Mouse (Mus musculus) CH12.LX (cell line): ENCODE measurements at regions not wholly inside any gene's neighbourhood (a gene's known extent, or its start where the extent isn't known, plus 50 kb on each side); places are given as distances from the start of the nearest gene placed in this dataset.

Experiments
- DNase-seq: peaks from one replicate; pipeline ENCODE4 v3.0.0-alpha.2; 2013; ENCODE audit errors: extremely low read depth
- H3K27ac ChIP-seq: 2 replicates; pipeline ENCODE4 v1.5.1; 2012; ENCODE audit warnings: low read depth, mild to moderate bottlenecking, control low read depth, moderate library complexity; ENCODE audit not compliant: insufficient read depth
- H3K27me3 ChIP-seq: replicated peaks from 2 replicates; pipeline ENCODE3; 2012; ENCODE audit warnings: inconsistent platforms
- H3K36me3 ChIP-seq, 2 experiments: replicated peaks in 1 of 2; 2 replicates each; pipeline versions ENCODE3 to v1.6.1; 2012; ENCODE audit warnings: inconsistent platforms in 1 of 2, low read length in 1 of 2, mild to moderate bottlenecking in 1 of 2, mixed read lengths in 1 of 2, moderate library complexity in 1 of 2; ENCODE audit not compliant: control insufficient read depth in 1 of 2, insufficient read depth in 1 of 2
- H3K4me1 ChIP-seq, 2 experiments: 2 replicates each; pipeline ENCODE4 v1.6.1; 2012; ENCODE audit warnings: inconsistent platforms in 1 of 2, moderate library complexity in 1 of 2; ENCODE audit not compliant: insufficient read depth in 2 of 2, control insufficient read depth in 1 of 2
- H3K4me2 ChIP-seq: 2 replicates; pipeline ENCODE4 v1.6.1; 2012; ENCODE audit warnings: low read depth, mild to moderate bottlenecking, control low read depth; ENCODE audit not compliant: poor library complexity, insufficient read depth, severe bottlenecking
- H3K4me3 ChIP-seq, 3 experiments: fragments of 150-350 bp in 1 of 3; sonication (generic) in 1 of 3; replicated peaks in 1 of 3; 2 replicates each; pipeline versions ENCODE3 to v1.5.1; 2011 to 2012; ENCODE audit warnings: low read depth in 2 of 3, low read length in 2 of 3, mild to moderate bottlenecking in 2 of 3, moderate library complexity in 2 of 3, control low read depth in 1 of 3, improper control_type of control experiment in 1 of 3, inconsistent platforms in 1 of 3, mixed read lengths in 1 of 3; ENCODE audit not compliant: poor library complexity in 1 of 3
- H3K79me2 ChIP-seq: replicated peaks from 2 replicates; pipeline ENCODE4 v1.6.1; 2012; ENCODE audit warnings: mild to moderate bottlenecking, moderate library complexity; ENCODE audit not compliant: control insufficient read depth, poor library complexity, insufficient read depth, severe bottlenecking; ENCODE audit errors: extremely low read depth
- H3K9ac ChIP-seq: 2 replicates; pipeline ENCODE4 v1.6.1; 2012; ENCODE audit warnings: low read depth, mild to moderate bottlenecking, control low read depth, moderate library complexity; ENCODE audit not compliant: insufficient read depth
- H3K9me3 ChIP-seq: replicated peaks from 2 replicates; pipeline ENCODE3; 2012; ENCODE audit warnings: low read length, inconsistent platforms, mixed read lengths
- CTCF ChIP-seq, 2 experiments: IDR thresholded peaks in 1 of 2; conservative IDR thresholded peaks in 1 of 2; 2 replicates each; pipeline ENCODE4 v1.5.1; 2011 to 2012; ENCODE audit warnings: low read depth in 2 of 2, low read length in 2 of 2, improper control_type of control experiment in 1 of 2, inconsistent platforms in 1 of 2, mild to moderate bottlenecking in 1 of 2, moderate library complexity in 1 of 2
- E2F4 ChIP-seq: IDR thresholded peaks from 2 replicates; pipeline ENCODE4 v1.6.1; 2011; ENCODE audit warnings: low read depth, low read length, improper control_type of control experiment; ENCODE audit not compliant: insufficient replicate concordance
- EP300 ChIP-seq: IDR thresholded peaks from 2 replicates; pipeline ENCODE4 v1.6.1; 2011; ENCODE audit warnings: low read length, improper control_type of control experiment
- KAT2A ChIP-seq: IDR thresholded peaks from 2 replicates; pipeline ENCODE4 v1.6.1; 2012; ENCODE audit warnings: low read length, improper control_type of control experiment, inconsistent platforms; ENCODE audit not compliant: insufficient replicate concordance
- MAZ ChIP-seq: IDR thresholded peaks from 2 replicates; pipeline ENCODE4 v1.6.1; 2012; ENCODE audit warnings: low read depth, mild to moderate bottlenecking, inconsistent platforms, low read length, improper control_type of control experiment, moderate library complexity
- MEF2A ChIP-seq: IDR thresholded peaks from 2 replicates; pipeline ENCODE4 v1.6.1; 2014; ENCODE audit warnings: low read depth, mild to moderate bottlenecking, inconsistent platforms, low read length, improper control_type of control experiment, borderline replicate concordance
- PAX5 ChIP-seq: IDR thresholded peaks from 2 replicates; pipeline ENCODE4 v1.6.1; 2012; ENCODE audit warnings: low read length, inconsistent platforms, mixed read lengths
- POLR2A ChIP-seq: IDR thresholded peaks from 2 replicates; pipeline ENCODE4 v1.6.1; 2011; ENCODE audit warnings: low read depth, mild to moderate bottlenecking, improper control_type of control experiment, low read length
- RAD21 ChIP-seq: IDR thresholded peaks from 2 replicates; pipeline ENCODE4 v1.6.1; 2011; ENCODE audit warnings: low read depth, mild to moderate bottlenecking, low read length, improper control_type of control experiment, moderate library complexity
- RCOR1 ChIP-seq: conservative IDR thresholded peaks from 2 replicates; pipeline ENCODE4 v1.6.1; 2012; ENCODE audit warnings: low read depth, mild to moderate bottlenecking, inconsistent platforms, low read length, improper control_type of control experiment
- SIN3A ChIP-seq: IDR thresholded peaks from 2 replicates; pipeline ENCODE4 v1.6.1; 2012; ENCODE audit warnings: low read length, improper control_type of control experiment, inconsistent platforms
- SMC3 ChIP-seq: IDR thresholded peaks from 2 replicates; pipeline ENCODE4 v1.6.1; 2011; ENCODE audit warnings: low read depth, low read length, improper control_type of control experiment
- TBP ChIP-seq: conservative IDR thresholded peaks from 2 replicates; pipeline ENCODE4 v1.6.1; 2011; ENCODE audit warnings: low read depth, low read length, improper control_type of control experiment
- USF2 ChIP-seq: conservative IDR thresholded peaks from 2 replicates; pipeline ENCODE4 v1.6.1; 2011; ENCODE audit warnings: low read depth, low read length, improper control_type of control experiment
- ZKSCAN1 ChIP-seq: IDR thresholded peaks from 2 replicates; pipeline ENCODE4 v1.6.1; 2012; ENCODE audit warnings: low read depth, inconsistent platforms, low read length, improper control_type of control experiment, borderline replicate concordance
- ZMIZ1 ChIP-seq: IDR thresholded peaks from 2 replicates; pipeline ENCODE4 v1.6.1; 2012; ENCODE audit warnings: low read depth, mild to moderate bottlenecking, inconsistent platforms, low read length, improper control_type of control experiment
- ZNF384 ChIP-seq: IDR thresholded peaks from 2 replicates; pipeline ENCODE4 v1.6.1; 2012; ENCODE audit warnings: low read depth, low read length, improper control_type of control experiment, inconsistent platforms
- dilution Hi-C: fragments of 300-500 bp; cut with MboI; formaldehyde crosslinking; loops from 2 replicates; pipeline ENCODE4 v1.14.3; 2020; ENCODE audit warnings: low sequenced_read_pairs; ENCODE audit not compliant: extremely low pct_unique_long_range_greater_than_20kb, extremely low pct_ligation_motif_present
- in situ Hi-C: fragments of 300-500 bp; cut with MboI; formaldehyde crosslinking; loops from 3 replicates; pipeline ENCODE4 v1.14.3; 2019; ENCODE audit warnings: low sequenced_read_pairs, low pct_ligation_motif_present, low pct_unique_long_range_greater_than_20kb, mixed read lengths

- Histone ChIP-seq H3K9ac (no peak overlapping the region), H3K4me1 (no peaks in the 10 kb centered on the region), H3K4me2 (no peak overlapping the region), H3K9me3 (peaks cover 38% of the 10 kb centered on the region), H3K4me3 (no peak overlapping the region), H3K79me2 (no peaks in the 10 kb centered on the region), H3K36me3 (no peaks in the 10 kb centered on the region), H3K27me3 (no peaks in the 10 kb centered on the region), H3K27ac (no peak overlapping the region)
- no peak for DNase-seq
- TF ChIP-seq ZMIZ1 (no peak), ZNF384 (no peak)
- dilution Hi-C loops: no loop called here
- in situ Hi-C loops: no loop called here
Measured at GRCm38 (mm10) chr8:44027738-44028137, 317.9 kb upstream of the Adam34 start.

GRCm38 (mm10) chr8:44025926-44026325 is 316.1 kb upstream of the Adam34 start:
- H3K9me3 ChIP-seq: peaks cover 47% of the 10 kb centered on the region
- dilution Hi-C loops: no loop called here
- no peak overlapping the region for H3K4me3 ChIP-seq
- H3K9ac ChIP-seq: no peak overlapping the region
- H3K36me3 ChIP-seq: no peaks in the 10 kb centered on the region
- H3K27ac ChIP-seq: no peak overlapping the region
- no peaks in the 10 kb centered on the region for H3K79me2 ChIP-seq
- no peaks in the 10 kb centered on the region for H3K27me3 ChIP-seq
- in situ Hi-C loops: no loop called here
- no peak for DNase-seq
- TF ChIP-seq CTCF (conservative IDR thresholded peaks at IDR 0.05 in 1 of 2, IDR thresholded peaks at IDR 0.05 in 1 of 2; ENCODE audit: low read depth in 2 of 2, low read length in 2 of 2): peak; percentile 13 to 25; a peak in 3 of 4 replicates
- TF ChIP-seq PAX5: no peak
- no peak overlapping the region for H3K4me2 ChIP-seq
- no peaks in the 10 kb centered on the region for H3K4me1 ChIP-seq

GRCm38 (mm10) chr8:44024028-44024427 is 314.2 kb upstream of the Adam34 start:
- TF ChIP-seq EP300 (no peak), MEF2A (no peak), RCOR1 (no peak), POLR2A (no peak), KAT2A (no peak), TBP (no peak), E2F4 (no peak), USF2 (no peak), RAD21 (no peak), MAZ (no peak), SMC3 (no peak), SIN3A (no peak), ZKSCAN1 (no peak), ZMIZ1 (no peak)
- H3K27ac ChIP-seq: no peak overlapping the region
- in situ Hi-C loops (no loop called here), dilution Hi-C loops (no loop called here)
- DNase-seq: no peak
- H3K4me2 ChIP-seq: no peak overlapping the region
- H3K36me3 ChIP-seq: no peaks in the 10 kb centered on the region
- H3K9ac ChIP-seq: no peak overlapping the region
- H3K27me3 ChIP-seq: no peaks in the 10 kb centered on the region
- no peak overlapping the region for H3K4me3 ChIP-seq
- H3K9me3 ChIP-seq: peaks cover 52% of the 10 kb centered on the region
- H3K4me1 ChIP-seq: no peaks in the 10 kb centered on the region
- H3K79me2 ChIP-seq: no peaks in the 10 kb centered on the region
